Mouse (Mus musculus): Measurements from ENCODE around the gene Agpat4. TPM values are rescaled to one million over a fixed set of nuclear protein-coding genes. Genes with fewer than 3 reads are reported as not detected.

Agpat4 gene
- polyA plus RNA-seq, 1 experiment = 25.3 TPM

DNA sequence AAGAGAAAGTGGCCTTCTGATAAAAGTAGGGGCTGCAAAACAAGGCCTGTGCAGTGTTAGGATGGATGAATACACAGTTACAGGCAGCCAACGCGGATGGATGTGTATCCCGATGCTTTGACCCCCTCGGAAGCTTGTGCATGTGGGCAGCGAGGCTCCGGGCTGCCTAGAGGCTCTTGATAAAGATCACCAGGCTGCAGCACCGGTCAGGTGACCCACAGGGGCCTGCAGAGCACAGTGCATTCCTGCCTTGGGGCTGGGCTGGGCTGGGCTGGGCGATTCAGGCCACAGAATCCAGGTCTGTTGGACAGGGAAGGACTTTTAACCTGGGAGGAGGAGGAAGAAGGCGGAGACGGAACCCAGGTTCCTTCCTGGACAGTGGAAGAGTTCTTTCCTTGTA is 77.1 kb downstream of the Agpat4 start:
- H3K4me3 ChIP-seq (ENCODE audit: insufficient read depth, poor library complexity, severe bottlenecking) = no peak overlapping the region

GRCm38 (mm10) chr17:12199933-12200332 is 81.4 kb downstream of the Agpat4 start:
- no peaks in the 10 kb centered on the region for H3K36me3 ChIP-seq (ENCODE audit: control insufficient read depth, insufficient read depth)
- TF ChIP-seq CEBPB (IDR thresholded peaks at IDR 0.05; ENCODE audit: low read depth) (no peak), MAX (IDR thresholded peaks at IDR 0.05) (no peak), USF1 (IDR thresholded peaks at IDR 0.05; ENCODE audit: low read depth) (no peak)
- H3K27me3 ChIP-seq (ENCODE audit: control insufficient read depth, insufficient read depth, insufficient read length) = no peaks in the 10 kb centered on the region
- H3ac ChIP-seq (ENCODE audit: control insufficient read depth, insufficient read length, low read depth) = no peak overlapping the region
- H3K79me3 ChIP-seq (ENCODE audit: low read depth) = no peaks in the 10 kb centered on the region
- H3K79me2 ChIP-seq (ENCODE audit: control insufficient read depth, insufficient read depth) = no peaks in the 10 kb centered on the region
- no peak overlapping the region for H3K4me3 ChIP-seq (ENCODE audit: insufficient read depth, poor library complexity, severe bottlenecking)

More for the DNA sequence above, 77.1 kb downstream of the Agpat4 start:
- Histone ChIP-seq H3K36me3 (ENCODE audit: control insufficient read depth, insufficient read depth) (no peaks in the 10 kb centered on the region), H3ac (ENCODE audit: control insufficient read depth, insufficient read length, low read depth) (no peak overlapping the region), H3K79me2 (ENCODE audit: control insufficient read depth, insufficient read depth) (no peaks in the 10 kb centered on the region), H3K27me3 (ENCODE audit: control insufficient read depth, insufficient read depth, insufficient read length) (no peaks in the 10 kb centered on the region), H3K79me3 (ENCODE audit: low read depth) (no peaks in the 10 kb centered on the region)
- no peak for TF ChIP-seq FOSL1 (IDR thresholded peaks at IDR 0.05; ENCODE audit: insufficient read depth, low read length, poor library complexity, severe bottlenecking)
- TF ChIP-seq CEBPB (IDR thresholded peaks at IDR 0.05; ENCODE audit: low read depth) = no peak
- no peak for TF ChIP-seq MAX (IDR thresholded peaks at IDR 0.05)
- TF ChIP-seq MYOG (IDR thresholded peaks at IDR 0.05; ENCODE audit: control insufficient read depth, extremely low read depth, insufficient read length) = no peak
- no peak for TF ChIP-seq USF1 (IDR thresholded peaks at IDR 0.05; ENCODE audit: low read depth)

GRCm38 (mm10) chr17:12201086-12201485 is 82.6 kb downstream of the Agpat4 start:
- no peak overlapping the region for H3ac ChIP-seq (ENCODE audit: control insufficient read depth, insufficient read length, low read depth)
- no peaks in the 10 kb centered on the region for H3K36me3 ChIP-seq (ENCODE audit: control insufficient read depth, insufficient read depth)
- no peak overlapping the region for H3K4me3 ChIP-seq (ENCODE audit: insufficient read depth, poor library complexity, severe bottlenecking)
- no peak for TF ChIP-seq CTCF (IDR thresholded peaks at IDR 0.05; ENCODE audit: control insufficient read depth, insufficient read depth, insufficient read length)
- no peak for TF ChIP-seq MYOD1 (IDR thresholded peaks at IDR 0.05; ENCODE audit: control insufficient read depth, insufficient read length, low read depth)
- no peak for TF ChIP-seq USF1 (IDR thresholded peaks at IDR 0.05; ENCODE audit: low read depth)
- TF ChIP-seq MYOG (IDR thresholded peaks at IDR 0.05; ENCODE audit: control insufficient read depth, extremely low read depth, insufficient read length) = no peak
- TF ChIP-seq CEBPB (IDR thresholded peaks at IDR 0.05; ENCODE audit: low read depth) = no peak
- no peak for TF ChIP-seq MAX (IDR thresholded peaks at IDR 0.05)
- TF ChIP-seq FOSL1 (IDR thresholded peaks at IDR 0.05; ENCODE audit: insufficient read depth, low read length, poor library complexity, severe bottlenecking) = no peak
- no peaks in the 10 kb centered on the region for H3K27me3 ChIP-seq (ENCODE audit: control insufficient read depth, insufficient read depth, insufficient read length)
- no peaks in the 10 kb centered on the region for H3K79me2 ChIP-seq (ENCODE audit: control insufficient read depth, insufficient read depth)
- H3K79me3 ChIP-seq (ENCODE audit: low read depth) = no peaks in the 10 kb centered on the region

- no peak overlapping the region for H3K4me3 ChIP-seq (ENCODE audit: insufficient read depth, poor library complexity, severe bottlenecking)
- no peak for TF ChIP-seq MAX (IDR thresholded peaks at IDR 0.05)
- no peak for TF ChIP-seq FOSL1 (IDR thresholded peaks at IDR 0.05; ENCODE audit: insufficient read depth, low read length, poor library complexity, severe bottlenecking)
- no peak for TF ChIP-seq CTCF (IDR thresholded peaks at IDR 0.05; ENCODE audit: control insufficient read depth, insufficient read depth, insufficient read length)
- no peak for TF ChIP-seq CEBPB (IDR thresholded peaks at IDR 0.05; ENCODE audit: low read depth)
- no peak for TF ChIP-seq MYOG (IDR thresholded peaks at IDR 0.05; ENCODE audit: control insufficient read depth, extremely low read depth, insufficient read length)
- TF ChIP-seq MYOD1 (IDR thresholded peaks at IDR 0.05; ENCODE audit: control insufficient read depth, insufficient read length, low read depth) = no peak
- TF ChIP-seq USF1 (IDR thresholded peaks at IDR 0.05; ENCODE audit: low read depth) = no peak
Measured at GRCm38 (mm10) chr17:12203414-12203897, 85.0 kb downstream of the Agpat4 start.

DNA sequence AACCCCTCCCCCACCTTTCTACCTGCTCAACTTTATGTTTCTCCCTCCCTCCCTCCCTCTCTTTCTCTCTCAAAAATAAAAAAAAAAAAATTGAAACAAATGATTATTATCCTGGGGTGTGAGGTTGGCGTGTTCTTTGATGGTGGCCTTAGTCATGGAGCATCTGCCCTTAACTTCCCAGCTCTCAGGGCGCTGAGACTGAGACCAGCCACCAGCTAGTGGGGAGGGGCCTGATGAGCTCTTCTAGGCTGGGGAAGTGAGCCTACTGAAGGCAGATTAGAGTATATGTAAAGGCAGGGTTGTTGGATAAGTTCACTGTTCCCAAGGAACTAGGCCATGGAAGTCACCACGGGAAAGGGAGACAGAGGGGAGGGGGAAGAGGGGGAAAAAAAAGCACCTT is 85.7 kb downstream of the Agpat4 start:
- H3K4me3 ChIP-seq (ENCODE audit: insufficient read depth, poor library complexity, severe bottlenecking) = no peak overlapping the region
- no peak for TF ChIP-seq MYOG (IDR thresholded peaks at IDR 0.05; ENCODE audit: control insufficient read depth, extremely low read depth, insufficient read length)
- no peak for TF ChIP-seq CEBPB (IDR thresholded peaks at IDR 0.05; ENCODE audit: low read depth)
- TF ChIP-seq MYOD1 (IDR thresholded peaks at IDR 0.05; ENCODE audit: control insufficient read depth, insufficient read length, low read depth) = no peak
- TF ChIP-seq FOSL1 (IDR thresholded peaks at IDR 0.05; ENCODE audit: insufficient read depth, low read length, poor library complexity, severe bottlenecking) = no peak
- TF ChIP-seq USF1 (IDR thresholded peaks at IDR 0.05; ENCODE audit: low read depth) = no peak
- TF ChIP-seq CTCF (IDR thresholded peaks at IDR 0.05; ENCODE audit: control insufficient read depth, insufficient read depth, insufficient read length) = no peak
- TF ChIP-seq MAX (IDR thresholded peaks at IDR 0.05) = no peak
- no peaks in the 10 kb centered on the region for H3K79me3 ChIP-seq (ENCODE audit: low read depth)
- no peaks in the 10 kb centered on the region for H3K27me3 ChIP-seq (ENCODE audit: control insufficient read depth, insufficient read depth, insufficient read length)
- no peaks in the 10 kb centered on the region for H3K79me2 ChIP-seq (ENCODE audit: control insufficient read depth, insufficient read depth)
- no peaks in the 10 kb centered on the region for H3K36me3 ChIP-seq (ENCODE audit: control insufficient read depth, insufficient read depth)
- H3ac ChIP-seq (ENCODE audit: control insufficient read depth, insufficient read length, low read depth) = no peak overlapping the region

More at GRCm38 (mm10) chr17:12203414-12203897, 85.0 kb downstream of the Agpat4 start:
- Histone ChIP-seq H3K79me3 (ENCODE audit: low read depth) (no peaks in the 10 kb centered on the region), H3K27me3 (ENCODE audit: control insufficient read depth, insufficient read depth, insufficient read length) (no peaks in the 10 kb centered on the region), H3K79me2 (ENCODE audit: control insufficient read depth, insufficient read depth) (no peaks in the 10 kb centered on the region), H3ac (ENCODE audit: control insufficient read depth, insufficient read length, low read depth) (no peak overlapping the region), H3K36me3 (ENCODE audit: control insufficient read depth, insufficient read depth) (no peaks in the 10 kb centered on the region)

DNA sequence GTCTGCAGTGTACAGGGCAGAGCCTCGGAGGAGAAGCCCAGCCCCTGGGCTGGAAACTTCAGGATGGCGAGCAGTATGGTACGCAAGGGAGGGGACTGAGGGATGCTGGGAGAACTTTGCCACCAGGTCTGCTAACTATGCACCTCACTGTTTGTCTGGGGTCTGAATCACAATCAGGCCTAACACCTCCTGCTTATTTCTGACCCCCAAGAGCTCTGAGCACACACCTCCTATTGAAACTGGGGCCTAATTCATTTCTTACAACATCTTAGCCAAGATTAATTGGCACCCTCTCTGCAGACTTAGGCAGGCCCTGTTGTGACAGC is 86.1 kb downstream of the Agpat4 start:
- H3K36me3 ChIP-seq (ENCODE audit: control insufficient read depth, insufficient read depth) = no peaks in the 10 kb centered on the region
- no peaks in the 10 kb centered on the region for H3K27me3 ChIP-seq (ENCODE audit: control insufficient read depth, insufficient read depth, insufficient read length)
- no peaks in the 10 kb centered on the region for H3K79me3 ChIP-seq (ENCODE audit: low read depth)
- H3K4me3 ChIP-seq (ENCODE audit: insufficient read depth, poor library complexity, severe bottlenecking) = no peak overlapping the region
- no peak overlapping the region for H3ac ChIP-seq (ENCODE audit: control insufficient read depth, insufficient read length, low read depth)
- no peaks in the 10 kb centered on the region for H3K79me2 ChIP-seq (ENCODE audit: control insufficient read depth, insufficient read depth)
- no peak for TF ChIP-seq MAX (IDR thresholded peaks at IDR 0.05)
- no peak for TF ChIP-seq USF1 (IDR thresholded peaks at IDR 0.05; ENCODE audit: low read depth)
- no peak for TF ChIP-seq CTCF (IDR thresholded peaks at IDR 0.05; ENCODE audit: control insufficient read depth, insufficient read depth, insufficient read length)
- TF ChIP-seq FOSL1 (IDR thresholded peaks at IDR 0.05; ENCODE audit: insufficient read depth, low read length, poor library complexity, severe bottlenecking) = no peak
- no peak for TF ChIP-seq MYOG (IDR thresholded peaks at IDR 0.05; ENCODE audit: control insufficient read depth, extremely low read depth, insufficient read length)
- TF ChIP-seq CEBPB (IDR thresholded peaks at IDR 0.05; ENCODE audit: low read depth) = no peak
- no peak for TF ChIP-seq MYOD1 (IDR thresholded peaks at IDR 0.05; ENCODE audit: control insufficient read depth, insufficient read length, low read depth)
